Mouse (Mus musculus): ENCODE data around the gene Tmem265.

GRCm38 (mm10) chr7:127585031-127585430, 23.8 kb downstream of the Tmem265 start:
- TF ChIP-seq CTCF (IDR thresholded peaks at IDR 0.05; ENCODE audit: insufficient read depth, low read length) (no peak), POLR2A (IDR thresholded peaks at IDR 0.05; ENCODE audit: borderline replicate concordance, extremely low read depth, low read depth, low read length) (no peak)

All from lung, adult 2 months (tissue).